Mouse (Mus musculus) forebrain, embryonic 11.5 days (tissue): ENCODE results near the gene 2510002D24Rik. TPM values are rescaled to one million over a fixed set of nuclear protein-coding genes. Genes with fewer than 3 reads are reported as not detected.

Source experiments
- ATAC-seq: fragments of 200-750 bp; cut with Nextera tagmentation; replicated peaks from 2 replicates; pipeline ENCODE4 v1.8.0; 2017; ENCODE audit warnings: moderate TSS enrichment; ENCODE audit not compliant: low FRiP score
- DNase-seq: peaks from one replicate; pipeline ENCODE4 v3.0.0-alpha.2; 2017; ENCODE audit warnings: low spot score
- H3K27ac ChIP-seq: fragments of 300-500 bp; sonication (generic); 2 replicates; pipeline ENCODE4 v1.5.1; 2014; ENCODE audit warnings: low read depth, low read length
- H3K27me3 ChIP-seq: fragments of 300-500 bp; sonication (generic); 2 replicates; pipeline ENCODE4 v1.6.1; 2014; ENCODE audit warnings: mild to moderate bottlenecking, low read length, mixed read lengths; ENCODE audit not compliant: control insufficient read depth, insufficient read depth
- H3K36me3 ChIP-seq: fragments of 300-500 bp; sonication (generic); 2 replicates; pipeline ENCODE4 v1.6.1; 2014; ENCODE audit warnings: mild to moderate bottlenecking, low read length, moderate library complexity, mixed read lengths; ENCODE audit not compliant: control insufficient read depth, insufficient read depth
- H3K4me1 ChIP-seq: fragments of 300-500 bp; sonication (generic); replicated peaks from 2 replicates; pipeline ENCODE4 v1.6.1; 2014; ENCODE audit warnings: low read length, mixed read lengths; ENCODE audit not compliant: control insufficient read depth, insufficient read depth
- H3K4me2 ChIP-seq: fragments of 300-500 bp; sonication (generic); 2 replicates; pipeline ENCODE4 v1.6.1; 2014; ENCODE audit warnings: low read depth, mild to moderate bottlenecking, low read length, moderate library complexity, mixed read lengths; ENCODE audit not compliant: severe bottlenecking
- H3K4me3 ChIP-seq: fragments of 300-500 bp; sonication (generic); 2 replicates; pipeline ENCODE4 v1.5.1; 2014; ENCODE audit warnings: low read depth, low read length
- H3K9ac ChIP-seq: fragments of 300-500 bp; sonication (generic); 2 replicates; pipeline ENCODE4 v1.6.1; 2014; ENCODE audit warnings: low read length
- H3K9me3 ChIP-seq: fragments of 300-500 bp; sonication (generic); 2 replicates; pipeline ENCODE4 v1.6.1; 2016; ENCODE audit warnings: low read length, mixed read lengths; ENCODE audit not compliant: control insufficient read depth
- WGBS: fragments of 180-500 bp; shearing (Covaris S2); extraction: QIAGEN DNeasy Blood & Tissue Kit; methylation state at CpG from one replicate; pipeline ENCODE4 v1.1.7; 2014; 5-methylcytosine and 5-hydroxymethylcytosine counted together
- polyA plus RNA-seq: library from polyadenylated mRNA; unstranded; fragments of >200 nt; fragmentation: Nextera tagmentation; extraction: Ambion mirVana; gene quantifications from 2 replicates; pipeline ENCODE4 v1.2.1, GENCODE M21; 2014

Gene 2510002D24Rik
- polyA plus RNA-seq, 1 experiment from 2014 or later: 23.9 TPM

DNA sequence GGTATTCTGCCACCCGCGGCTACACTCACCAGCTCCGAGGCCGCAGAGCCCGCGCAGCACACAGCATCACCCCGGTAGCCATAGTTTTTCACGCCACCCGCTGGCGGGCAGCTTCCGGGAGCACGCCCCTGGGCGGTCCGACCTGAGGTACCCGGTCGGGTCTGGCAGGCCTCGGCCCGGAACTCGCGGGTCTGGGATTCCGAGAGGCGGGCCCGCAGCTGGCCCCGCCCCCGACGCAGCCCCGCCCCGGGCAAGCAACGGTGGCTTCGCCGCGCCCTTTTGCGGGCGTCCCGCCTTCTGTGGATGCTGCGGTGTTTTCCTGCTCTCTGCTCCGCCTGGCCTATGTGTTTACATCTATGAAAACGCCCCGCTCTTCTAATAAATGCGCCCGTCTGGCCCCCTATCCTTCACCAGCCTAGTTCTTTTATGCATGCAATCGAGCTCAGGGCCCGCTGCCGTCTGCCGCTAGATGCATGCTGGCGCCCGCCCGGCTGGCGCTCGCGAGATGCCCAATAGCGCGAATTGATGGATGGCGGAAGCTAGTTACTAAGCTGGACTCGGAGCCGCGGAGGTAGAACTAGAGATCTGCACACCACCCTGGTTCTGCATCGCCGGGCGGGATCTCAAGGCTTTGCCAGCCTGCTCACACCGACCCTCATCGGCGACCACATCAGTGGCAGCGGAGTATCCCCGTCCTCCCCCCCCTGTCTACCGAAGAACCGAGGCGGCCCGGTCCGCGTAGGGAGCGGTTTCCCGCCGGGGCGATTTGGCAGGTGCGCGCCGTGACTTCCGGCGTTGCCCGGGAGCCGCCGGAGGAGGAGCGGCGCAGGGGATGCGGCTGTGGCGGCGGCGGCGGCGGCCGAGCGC is 40.3 kb downstream of the 2510002D24Rik start, which contains the start of the genes Mrpl40 and Hira:
Gene Mrpl40, minus strand, starts transcription at position 421 of the 867 bp plus-strand sequence.
Gene Hira, plus strand, starts transcription at position 596 of the 867 bp plus-strand sequence.
- DNase-seq: peak; percentile 97
- peak; percentile 93 for ATAC-seq
- peak within 1 kb of the TSS; percentile 92 for H3K9ac ChIP-seq
- under 1% methylated on average over 90 of the region's 93 CpGs for WGBS
- H3K9me3 ChIP-seq: no peaks in the 10 kb centered on the region
- peaks cover 6% of the 10 kb centered on the region for H3K36me3 ChIP-seq
- no peaks in the 10 kb centered on the region for H3K27me3 ChIP-seq
- peak within 1 kb of the TSS; percentile 91 for H3K4me3 ChIP-seq
- H3K4me2 ChIP-seq: peak within 1 kb of the TSS; percentile 80
- H3K4me1 ChIP-seq: peaks cover 4% of the 10 kb centered on the region; the same call in 1 of the 2 replicates
- peak within 1 kb of the TSS; percentile 92 for H3K27ac ChIP-seq

DNA sequence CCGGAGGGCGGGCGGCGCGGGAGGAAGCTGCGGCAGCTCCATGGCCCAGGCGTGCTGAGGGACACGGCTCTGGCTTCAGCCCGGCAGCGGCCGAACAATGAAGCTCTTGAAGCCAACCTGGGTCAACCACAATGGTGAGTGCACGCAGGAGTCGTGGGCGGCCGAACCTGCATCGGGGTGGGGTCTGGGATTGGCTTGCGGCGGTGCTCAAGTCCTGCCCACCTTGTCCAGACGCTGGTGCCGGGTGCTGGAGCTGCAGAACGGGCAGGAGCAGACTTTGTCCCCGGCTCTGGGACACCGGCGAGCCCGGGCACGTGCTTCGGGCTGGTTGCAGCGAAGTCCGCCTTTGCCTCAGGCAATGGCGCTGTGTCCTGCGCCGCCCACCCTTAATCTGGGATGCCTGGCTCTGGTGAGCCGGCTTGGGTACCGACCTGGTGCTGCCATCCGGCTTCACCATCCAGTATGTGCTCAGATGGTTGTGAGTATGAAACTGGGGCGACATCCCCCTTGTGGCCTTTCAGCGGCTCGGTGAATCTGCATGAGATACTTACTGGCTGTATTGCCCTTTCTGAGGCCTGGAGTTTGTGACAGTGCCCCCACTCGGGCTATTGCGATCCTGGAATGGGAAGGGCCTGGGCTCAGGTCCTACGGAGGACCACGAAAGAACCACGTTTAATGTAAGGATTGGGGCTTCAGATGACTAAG is 41.2 kb downstream of the 2510002D24Rik start:
- peak overlapping the region; percentile 80 for H3K4me2 ChIP-seq
- DNase-seq: peak; percentile 81
- no peaks in the 10 kb centered on the region for H3K27me3 ChIP-seq
- peak overlapping the region; percentile 92 for H3K9ac ChIP-seq
- no peaks in the 10 kb centered on the region for H3K9me3 ChIP-seq
- peaks cover 4% of the 10 kb centered on the region; the same call in 1 of the 2 replicates for H3K4me1 ChIP-seq
- peak overlapping the region; percentile 92 for H3K27ac ChIP-seq
- H3K4me3 ChIP-seq: peak overlapping the region; percentile 91
- WGBS: under 1% methylated on average over 39 of the region's 43 CpGs
- ATAC-seq: peak; percentile 56
- peaks cover under 1% of the 10 kb centered on the region for H3K36me3 ChIP-seq

DNA sequence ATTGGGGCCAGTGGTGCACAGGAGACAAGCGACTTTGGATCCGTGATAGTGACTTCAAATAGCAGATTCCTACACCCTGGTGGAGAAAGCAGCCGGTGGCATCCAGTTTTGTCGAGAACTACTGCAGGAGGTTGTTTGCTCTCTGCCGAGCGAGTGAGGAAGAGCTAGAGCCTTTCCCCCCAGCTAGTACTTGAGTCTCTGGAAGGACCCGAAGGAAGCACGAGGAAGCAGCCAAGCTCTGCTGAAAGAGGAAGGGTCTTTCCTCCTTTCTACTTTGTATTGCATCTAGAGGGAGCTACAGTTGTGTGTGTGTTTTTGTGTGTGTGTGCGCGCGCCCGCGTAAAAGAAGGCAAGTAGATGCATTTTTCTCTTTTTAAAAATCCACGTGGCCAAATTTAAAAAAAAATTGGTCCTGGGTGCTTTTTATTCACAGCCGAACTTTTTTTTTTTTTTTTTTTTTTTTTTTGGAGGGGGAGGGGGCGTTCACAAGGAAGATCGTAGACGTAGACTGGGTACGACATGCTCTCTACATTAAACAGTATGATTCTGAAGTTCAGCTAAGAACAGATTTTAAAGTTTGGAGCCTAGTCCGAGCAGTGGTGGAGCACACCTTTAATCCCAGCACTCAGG is 41.8 kb downstream of the 2510002D24Rik start:
- DNase-seq: no peak
- Histone ChIP-seq H3K9me3 (no peaks in the 10 kb centered on the region), H3K36me3 (no peaks in the 10 kb centered on the region; the same call in 1 of the 2 replicates), H3K9ac (peak overlapping the region; percentile 92), H3K27me3 (no peaks in the 10 kb centered on the region), H3K27ac (peak overlapping the region; percentile 92; the same call in 1 of the 2 replicates), H3K4me3 (peak overlapping the region; percentile 91), H3K4me1 (peaks cover 4% of the 10 kb centered on the region; the same call in 1 of the 2 replicates), H3K4me2 (peak overlapping the region; percentile 80)
- 34% methylated on average over 20 of the region's 20 CpGs for WGBS
- no peak for ATAC-seq

DNA sequence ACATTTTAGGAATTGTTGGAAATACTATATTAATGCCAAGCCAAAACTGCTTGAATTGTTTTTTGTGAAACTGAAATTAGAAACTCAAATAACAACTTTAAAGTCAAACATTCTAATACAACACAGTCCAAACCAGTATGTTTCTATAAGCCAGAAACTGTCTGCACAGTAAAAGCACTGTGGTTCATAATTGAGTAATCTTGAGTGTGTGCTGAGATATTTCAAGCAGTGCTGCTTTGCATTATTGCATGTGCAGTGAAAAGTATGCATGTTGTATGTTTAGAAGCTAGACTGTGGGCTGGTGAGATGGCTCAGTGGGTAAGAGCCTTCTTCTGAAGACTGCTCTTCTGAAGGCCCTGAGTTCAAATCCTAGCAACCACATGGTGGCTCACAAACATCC is 47.7 kb downstream of the 2510002D24Rik start:
- Histone ChIP-seq H3K27ac (no peak overlapping the region), H3K9ac (no peak overlapping the region), H3K36me3 (no peaks in the 10 kb centered on the region; the same call in 1 of the 2 replicates), H3K4me1 (peaks cover 2% of the 10 kb centered on the region; the same call in 1 of the 2 replicates), H3K27me3 (no peaks in the 10 kb centered on the region), H3K4me2 (no peak overlapping the region), H3K9me3 (no peaks in the 10 kb centered on the region), H3K4me3 (no peak overlapping the region)
- ATAC-seq (no peak), DNase-seq (no peak)

Other genes with a start within 250 kb of the 2510002D24Rik start
- 0.83 and 1.3 TPM in 2 replicates for gene Tbx1, start 245.9 kb upstream of the 2510002D24Rik start, polyA plus RNA-seq
- 5.3 and 6.0 TPM in 2 replicates for gene Gp1bb, start 214.2 kb upstream of the 2510002D24Rik start, polyA plus RNA-seq
- gene Gm49601, start 210.2 kb upstream of the 2510002D24Rik start, polyA plus RNA-seq: 2.8 and 3.4 TPM in 2 replicates
- gene Sept5, start 206.6 kb upstream of the 2510002D24Rik start, polyA plus RNA-seq: 44.2 and 48.2 TPM in 2 replicates
- 21.1 and 25.8 TPM in 2 replicates for gene Cldn5, start 59.7 kb upstream of the 2510002D24Rik start, polyA plus RNA-seq
- 87.5 and 102 TPM in 2 replicates for gene Ufd1, start 24.8 kb upstream of the 2510002D24Rik start, polyA plus RNA-seq
- 75.8 and 82.0 TPM in 2 replicates for gene Cdc45, start 24.6 kb upstream of the 2510002D24Rik start, polyA plus RNA-seq
- not detected in 2 replicates for gene Gm28539, start within 50 bp of the 2510002D24Rik start, polyA plus RNA-seq
- 99.7 and 101 TPM in 2 replicates for gene Mrpl40, start 40.3 kb downstream of the 2510002D24Rik start, polyA plus RNA-seq
- 16.0 and 16.7 TPM in 2 replicates for gene Hira, start 40.5 kb downstream of the 2510002D24Rik start, polyA plus RNA-seq